Mouse (Mus musculus) ES-E14 (cell line): ENCODE results near the gene Cfap99.

ENCODE experiments used
- HCFC1 ChIP-seq: IDR thresholded peaks from 2 replicates; pipeline ENCODE4 v1.6.1; 2012; ENCODE audit warnings: low read length, inconsistent platforms, borderline replicate concordance; ENCODE audit not compliant: insufficient read depth
- ZC3H11A ChIP-seq: IDR thresholded peaks from 2 replicates; pipeline ENCODE4 v1.6.1; 2012; ENCODE audit warnings: low read depth, mild to moderate bottlenecking, inconsistent platforms, low read length, borderline replicate concordance
- ZNF384 ChIP-seq: IDR thresholded peaks from 2 replicates; pipeline ENCODE4 v1.6.1; 2012; ENCODE audit warnings: low read depth, low read length, inconsistent platforms

DNA sequence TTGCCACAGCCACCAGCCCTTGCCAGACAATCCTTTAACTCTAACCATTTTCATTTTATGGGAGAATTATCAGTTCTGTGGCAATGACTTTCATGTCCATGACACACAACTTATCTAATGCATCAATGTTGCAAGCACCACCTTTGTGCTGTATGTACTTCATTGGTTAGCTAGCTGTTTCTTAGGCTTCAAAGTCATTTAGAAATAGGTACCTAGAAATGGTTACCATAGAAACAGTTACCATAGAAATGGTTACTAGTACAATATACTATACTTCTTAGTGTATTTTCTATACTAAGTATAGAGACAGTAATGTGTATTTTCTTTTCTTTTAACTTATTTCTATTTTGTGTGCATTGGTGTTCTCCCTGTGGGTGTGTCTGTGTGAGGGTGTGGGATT is 36.9 kb downstream of the Cfap99 start:
- no peak for TF ChIP-seq HCFC1
- no peak for TF ChIP-seq ZC3H11A
- no peak for TF ChIP-seq ZNF384
